Mouse (Mus musculus) layer of hippocampus, adult 6 months (tissue): ENCODE data around the gene Crct1. TPM values are rescaled to one million over a fixed set of nuclear protein-coding genes. Genes with fewer than 3 reads are reported as not detected.

ENCODE experiments used
- long read RNA-seq, 2 experiments: library from polyadenylated mRNA; unstranded; transcript quantifications; one replicate each; pipeline ENCODE4 v2.0.0; 2019 to 2020
- polyA plus RNA-seq: library from polyadenylated mRNA; unstranded; fragments of <200 nt; fragmentation: Nextera tagmentation; gene quantifications from 2 replicates; pipeline ENCODE4 v1.2.3, GENCODE M21; 2021

The Crct1 gene
- not detected in 2 replicates for polyA plus RNA-seq
- long read RNA-seq, experiment 1, result 0 reads
- long read RNA-seq, experiment 2, result 0 reads

GRCm38 (mm10) chr3:93015460-93016104 lies at the start of gene Crct1:
Crct1 (minus strand) TSS chr3:93015687.

GRCm38 (mm10) chr3:93018960-93019359 lies 3.5 kb upstream of the Crct1 start, which contains the start of gene Lce1m:
Lce1m (minus strand) TSS chr3:93019060.

GRCm38 (mm10) chr3:92991926-92992325 lies 23.6 kb downstream of the Crct1 start, which contains the start of gene Lce3f:
Lce3f (plus strand) TSS chr3:92992226.

GRCm38 (mm10) chr3:92966761-92967160 lies 48.7 kb downstream of the Crct1 start, which contains the start of gene Lce3e:
Lce3e (plus strand) TSS chr3:92967061.

Other genes with a start within 250 kb of the Crct1 start
- gene Lce1i, start 236.8 kb downstream of the Crct1 start, polyA plus RNA-seq, result not detected in 2 replicates
- gene Lce1j, start 225.2 kb downstream of the Crct1 start, polyA plus RNA-seq, result not detected in 2 replicates
- gene Lce1k, start 207.8 kb downstream of the Crct1 start, polyA plus RNA-seq, result not detected in 2 replicates
- gene Kprp, start 188.4 kb downstream of the Crct1 start, polyA plus RNA-seq, result not detected in 2 replicates
- gene Lce1l, start 164.4 kb downstream of the Crct1 start, polyA plus RNA-seq, result not detected in 2 replicates
- gene 2310050C09Rik, start 145.5 kb downstream of the Crct1 start, polyA plus RNA-seq, result not detected in 2 replicates
- gene Lce3a, start 89.5 kb downstream of the Crct1 start, polyA plus RNA-seq, result not detected in 2 replicates
- not detected in 2 replicates for gene Lce3b, start 82.7 kb downstream of the Crct1 start, polyA plus RNA-seq
- not detected in 2 replicates for gene Lce3c, start 71.2 kb downstream of the Crct1 start, polyA plus RNA-seq
- not detected in 2 replicates for gene Lce3d, start 58.3 kb downstream of the Crct1 start, polyA plus RNA-seq
- not detected in 2 replicates for gene Lce3e, start 48.6 kb downstream of the Crct1 start, polyA plus RNA-seq
- not detected in 2 replicates for gene Lce3f, start 23.5 kb downstream of the Crct1 start, polyA plus RNA-seq
- gene Lce1m, start 3.4 kb upstream of the Crct1 start, polyA plus RNA-seq, result not detected in 2 replicates
- gene Gm4858, start 53.1 kb upstream of the Crct1 start, polyA plus RNA-seq, result not detected in 2 replicates
- not detected in 2 replicates for gene Crnn, start 129.1 kb upstream of the Crct1 start, polyA plus RNA-seq
- gene Flg2, start 181.6 kb upstream of the Crct1 start, polyA plus RNA-seq, result not detected in 2 replicates